Mouse (Mus musculus) myocyte (in vitro differentiated cells): ENCODE data around the gene Fgr. TPM values are rescaled to one million over a fixed set of nuclear protein-coding genes. Genes with fewer than 3 reads are reported as not detected.
A peak's percentile ranks its signal among the peaks of the same experiment; 100 is the strongest.

ENCODE experiments used
- H3K27me3 ChIP-seq: one replicate; pipeline ENCODE4 v1.6.1; 2011; ENCODE audit not compliant: control insufficient read depth, insufficient read depth, insufficient read length
- H3K36me3 ChIP-seq: one replicate; pipeline ENCODE4 v1.6.1; 2011; ENCODE audit not compliant: control insufficient read depth, insufficient read depth
- H3K4me2 ChIP-seq: one replicate; pipeline ENCODE4 v1.6.1; 2011; ENCODE audit warnings: low read depth, control low read depth
- H3K4me3 ChIP-seq: one replicate; pipeline ENCODE4 v1.5.1; 2011; ENCODE audit warnings: mild to moderate bottlenecking, control low read depth, moderate library complexity
- H3K79me2 ChIP-seq: one replicate; pipeline ENCODE4 v1.6.1; 2011; ENCODE audit not compliant: control insufficient read depth, insufficient read depth
- H3ac ChIP-seq: one replicate; pipeline ENCODE4 v1.6.1; 2011; ENCODE audit not compliant: control insufficient read depth, insufficient read length
- CEBPB ChIP-seq: IDR thresholded peaks from 2 replicates; pipeline ENCODE4 v1.6.1; 2011; ENCODE audit warnings: mild to moderate bottlenecking, moderate library complexity; ENCODE audit not compliant: poor library complexity, insufficient read depth, severe bottlenecking
- MYOD1 ChIP-seq, 3 experiments: IDR thresholded peaks; one replicate each; pipeline ENCODE4 v1.6.1; 2011; ENCODE audit warnings: control low read depth in 2 of 3, low read depth in 2 of 3, mild to moderate bottlenecking in 2 of 3, moderate library complexity in 1 of 3; ENCODE audit not compliant: insufficient read length in 2 of 3, control insufficient read depth in 1 of 3
- POLR2AphosphoS2 ChIP-seq: IDR thresholded peaks from one replicate; pipeline ENCODE4 v1.6.1; 2011; ENCODE audit warnings: low read depth, control low read depth; ENCODE audit not compliant: insufficient read length
- USF1 ChIP-seq: IDR thresholded peaks from one replicate; pipeline ENCODE4 v1.6.1; 2011; ENCODE audit warnings: low read depth, mild to moderate bottlenecking, control low read depth, moderate library complexity
- polyA plus RNA-seq: library from polyadenylated mRNA; unstranded; fragments of >200 nt; fragmentation: generic; extraction: Trizol; gene quantifications from one replicate; pipeline ENCODE4 v1.2.1, GENCODE M21; 2012; ENCODE audit warnings: missing spikeins

Gene Fgr
- polyA plus RNA-seq, 1 experiment = not detected

GRCm38 (mm10) chr4:133051550-133051865 lies 77.6 kb downstream of the Fgr start:
- H3K4me3 ChIP-seq = no peak overlapping the region
- H3K79me2 ChIP-seq = peaks cover 70% of the 10 kb centered on the region
- H3K36me3 ChIP-seq = no peaks in the 10 kb centered on the region
- H3K27me3 ChIP-seq = no peaks in the 10 kb centered on the region
- no peak overlapping the region for H3ac ChIP-seq
- no peak overlapping the region for H3K4me2 ChIP-seq
- no peak for TF ChIP-seq USF1
- no peak for TF ChIP-seq MYOD1 (IDR thresholded peaks at IDR 0.05; ENCODE audit: control insufficient read depth in 1 of 3, insufficient read length in 2 of 3, low read depth in 2 of 3)
- TF ChIP-seq CEBPB = no peak
- TF ChIP-seq POLR2AphosphoS2 = peak; percentile 3

Other genes starting within 250 kb of the Fgr start
- 4.7 TPM for gene Xkr8, start 241.5 kb upstream of the Fgr start, polyA plus RNA-seq
- 18.0 TPM for gene Smpdl3b, start 216.8 kb upstream of the Fgr start, polyA plus RNA-seq
- gene Rpa2, start 205.8 kb upstream of the Fgr start, polyA plus RNA-seq = 13.9 TPM
- not detected for gene Themis2, start 177.7 kb upstream of the Fgr start, polyA plus RNA-seq
- gene Ppp1r8, start 130.9 kb upstream of the Fgr start, polyA plus RNA-seq = 62.4 TPM
- 23.4 TPM for gene Stx12, start 89.6 kb upstream of the Fgr start, polyA plus RNA-seq
- gene Fam76a, start 51.5 kb upstream of the Fgr start, polyA plus RNA-seq = 13.0 TPM
- gene Ahdc1, start 37.2 kb downstream of the Fgr start, polyA plus RNA-seq = 58.2 TPM
- 62.0 TPM for gene Wasf2, start 156.4 kb downstream of the Fgr start, polyA plus RNA-seq
- gene Cd164l2, start 238.0 kb downstream of the Fgr start, polyA plus RNA-seq = 0.22 TPM
- gene Gpr3, start 238.4 kb downstream of the Fgr start, polyA plus RNA-seq = 0.40 TPM